Mouse (Mus musculus) liver, embryonic 15.5 days (tissue): Measurements from ENCODE around the gene Gm10840. TPM values are rescaled to one million over a fixed set of nuclear protein-coding genes. Genes with fewer than 3 reads are reported as not detected.
"Not testable (repeated sequence)": the region's sequence is repeated elsewhere in the genome, so short reads cannot be mapped to it uniquely, and the experiment has no call there.

Experiments
- ATAC-seq: fragments of 200-750 bp; cut with Nextera tagmentation; 2 replicates; pipeline ENCODE4 v1.8.0; 2017; ENCODE audit warnings: moderate number of reproducible peaks, mild to moderate bottlenecking, moderate library complexity; ENCODE audit not compliant: insufficient read depth
- H3K27ac ChIP-seq: fragments of 300-500 bp; sonication (generic); replicated peaks from 2 replicates; pipeline ENCODE4 v1.5.1; 2015; ENCODE audit warnings: mild to moderate bottlenecking, inconsistent platforms
- H3K27me3 ChIP-seq: fragments of 300-500 bp; sonication (generic); 2 replicates; pipeline ENCODE4 v1.6.1; 2015; ENCODE audit warnings: mild to moderate bottlenecking, inconsistent platforms
- H3K36me3 ChIP-seq: fragments of 300-500 bp; sonication (generic); replicated peaks from 2 replicates; pipeline ENCODE4 v1.6.1; 2015; ENCODE audit warnings: moderate library complexity, mild to moderate bottlenecking, inconsistent platforms
- H3K4me1 ChIP-seq: fragments of 300-500 bp; sonication (generic); replicated peaks from 2 replicates; pipeline ENCODE4 v1.6.1; 2015; ENCODE audit warnings: inconsistent platforms
- H3K4me2 ChIP-seq: fragments of 300-500 bp; sonication (generic); 2 replicates; pipeline ENCODE4 v1.6.1; 2015; ENCODE audit warnings: moderate library complexity, mild to moderate bottlenecking, inconsistent platforms
- H3K4me3 ChIP-seq: fragments of 300-500 bp; sonication (generic); replicated peaks from 2 replicates; pipeline ENCODE4 v1.5.1; 2015; ENCODE audit warnings: mild to moderate bottlenecking, inconsistent platforms
- H3K9ac ChIP-seq: fragments of 300-500 bp; sonication (generic); 2 replicates; pipeline ENCODE4 v1.6.1; 2015; ENCODE audit warnings: moderate library complexity, mild to moderate bottlenecking, inconsistent platforms
- H3K9me3 ChIP-seq: fragments of 300-500 bp; sonication (generic); replicated peaks from 2 replicates; pipeline ENCODE4 v1.6.1; 2016; ENCODE audit warnings: inconsistent platforms
- WGBS: fragments of 180-500 bp; shearing (Covaris S2); methylation state at CpG from one replicate; pipeline ENCODE4 v1.1.7; 2015; ENCODE audit warnings: mixed read lengths; ENCODE audit not compliant: insufficient replicate concordance; 5-methylcytosine and 5-hydroxymethylcytosine counted together
- polyA plus RNA-seq: library from polyadenylated mRNA; unstranded; fragments of >200 nt; fragmentation: Nextera tagmentation; extraction: Ambion mirVana; gene quantifications from 2 replicates; pipeline ENCODE4 v1.2.1, GENCODE M21; 2015

Gm10840 gene
- polyA plus RNA-seq, 1 experiment from 2014 or later = not detected

DNA sequence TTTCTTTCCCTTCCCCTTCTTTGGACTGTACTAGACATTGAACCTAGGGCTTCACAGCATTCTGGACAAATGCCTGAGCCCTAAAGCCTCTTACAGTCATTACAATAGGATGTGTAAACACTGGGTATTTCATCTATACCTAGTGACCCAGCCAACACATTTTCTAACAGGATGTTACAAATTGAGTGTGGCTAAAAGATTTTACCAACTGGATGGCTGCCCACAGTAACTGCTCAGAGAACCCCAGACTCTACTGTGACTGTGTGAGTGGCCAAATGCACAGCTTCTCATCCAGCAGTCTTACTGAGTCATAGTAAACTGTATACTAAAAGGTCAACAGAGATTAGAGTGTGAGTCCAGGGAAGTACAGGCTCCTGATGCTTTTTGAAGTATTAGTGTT lies 34.7 kb downstream of the Gm10840 start:
- H3K9me3 ChIP-seq = no peaks in the 10 kb centered on the region
- H3K27me3 ChIP-seq = no peaks in the 10 kb centered on the region
- H3K36me3 ChIP-seq = peaks cover 34% of the 10 kb centered on the region
- no peak overlapping the region for H3K9ac ChIP-seq
- no peak overlapping the region for H3K4me2 ChIP-seq
- H3K4me1 ChIP-seq = peaks cover 49% of the 10 kb centered on the region
- no peak overlapping the region for H3K4me3 ChIP-seq
- ATAC-seq = no peak
- H3K27ac ChIP-seq = no peak overlapping the region

DNA sequence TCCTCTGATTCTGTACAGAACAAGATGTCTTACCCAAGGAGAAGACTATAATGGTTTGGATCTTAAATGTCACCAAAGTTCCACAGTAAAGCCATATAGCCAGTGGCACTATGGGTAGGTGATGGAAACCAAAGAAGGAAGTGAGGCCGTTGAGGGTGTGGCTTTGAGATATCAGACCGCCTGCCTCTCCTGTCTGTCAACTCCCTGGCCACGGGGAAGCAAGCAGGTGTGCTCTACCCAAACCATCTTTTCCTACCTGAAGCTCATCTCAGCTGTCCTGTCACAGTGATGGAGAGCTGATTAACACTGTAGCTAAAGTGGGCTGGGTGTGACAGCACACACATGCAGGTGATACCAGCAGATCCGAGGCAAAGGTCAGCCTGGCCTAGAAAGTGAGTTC lies 37.6 kb downstream of the Gm10840 start:
- Histone ChIP-seq H3K27me3 (no peaks in the 10 kb centered on the region), H3K9me3 (no peaks in the 10 kb centered on the region), H3K4me1 (peaks cover 45% of the 10 kb centered on the region), H3K9ac (no peak overlapping the region), H3K36me3 (peaks cover 61% of the 10 kb centered on the region), H3K4me3 (no peak overlapping the region), H3K27ac (0 out of 2 replicates have a peak overlapping the region, but pooled peaks have one; percentile 3), H3K4me2 (no peak overlapping the region)
- no peak for ATAC-seq
- WGBS = 29% methylated on average over 4 of the region's 4 CpGs

DNA sequence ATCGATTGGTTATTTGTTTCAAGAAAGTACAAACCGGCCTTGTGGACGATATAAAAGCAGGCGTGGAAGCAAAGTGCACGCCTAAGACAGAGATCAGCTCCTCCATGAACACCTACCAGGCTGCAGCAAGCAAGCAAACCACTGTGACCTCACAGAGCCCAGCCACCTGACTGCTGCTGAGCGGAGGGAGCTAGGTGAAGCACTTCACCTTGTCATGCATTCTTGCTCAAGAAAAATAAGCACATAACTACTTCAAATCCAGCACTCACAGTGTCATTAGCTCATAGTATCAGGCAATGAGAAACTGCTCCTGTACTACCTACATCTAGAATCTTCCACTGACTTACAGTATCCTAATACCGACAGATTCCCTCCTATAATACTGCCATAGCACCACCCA lies 39.3 kb downstream of the Gm10840 start:
- Histone ChIP-seq H3K4me1 (peaks cover 31% of the 10 kb centered on the region), H3K36me3 (peaks cover 76% of the 10 kb centered on the region)
- H3K9ac ChIP-seq, H3K9me3 ChIP-seq, H3K4me3 ChIP-seq, H3K27ac ChIP-seq, ATAC-seq, H3K4me2 ChIP-seq, H3K27me3 ChIP-seq: not testable (repeated sequence)
- 80% methylated on average over 7 of the region's 7 CpGs for WGBS

DNA sequence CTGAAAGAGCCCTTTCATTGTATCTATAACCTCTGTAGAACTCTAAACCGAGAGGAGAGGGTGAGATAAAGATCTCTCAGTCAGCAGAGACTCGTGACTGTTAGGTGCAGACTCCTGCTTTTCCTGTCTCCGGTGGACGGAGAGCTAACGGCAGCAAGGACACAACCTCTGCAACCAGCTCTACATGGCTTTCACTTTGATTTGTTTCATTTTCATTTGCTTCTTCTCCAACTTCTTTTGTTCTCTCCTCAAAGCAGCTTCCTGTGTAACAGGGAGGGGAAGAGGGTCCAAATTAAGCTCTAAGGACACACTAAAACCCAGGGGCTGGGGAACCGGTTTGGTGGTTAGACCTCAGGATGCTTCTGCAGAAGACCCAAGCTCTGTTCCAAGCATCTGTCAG lies 40.1 kb downstream of the Gm10840 start:
- ATAC-seq = no peak
- no peak overlapping the region for H3K4me3 ChIP-seq
- peaks cover 83% of the 10 kb centered on the region for H3K36me3 ChIP-seq
- H3K4me2 ChIP-seq = no peak overlapping the region
- 47% methylated on average over 6 of the region's 6 CpGs for WGBS
- H3K27me3 ChIP-seq = no peaks in the 10 kb centered on the region
- peaks cover 27% of the 10 kb centered on the region for H3K4me1 ChIP-seq
- H3K27ac ChIP-seq = no peak overlapping the region; the same call in 1 of the 2 replicates
- H3K9ac ChIP-seq = no peak overlapping the region
- no peaks in the 10 kb centered on the region for H3K9me3 ChIP-seq

DNA sequence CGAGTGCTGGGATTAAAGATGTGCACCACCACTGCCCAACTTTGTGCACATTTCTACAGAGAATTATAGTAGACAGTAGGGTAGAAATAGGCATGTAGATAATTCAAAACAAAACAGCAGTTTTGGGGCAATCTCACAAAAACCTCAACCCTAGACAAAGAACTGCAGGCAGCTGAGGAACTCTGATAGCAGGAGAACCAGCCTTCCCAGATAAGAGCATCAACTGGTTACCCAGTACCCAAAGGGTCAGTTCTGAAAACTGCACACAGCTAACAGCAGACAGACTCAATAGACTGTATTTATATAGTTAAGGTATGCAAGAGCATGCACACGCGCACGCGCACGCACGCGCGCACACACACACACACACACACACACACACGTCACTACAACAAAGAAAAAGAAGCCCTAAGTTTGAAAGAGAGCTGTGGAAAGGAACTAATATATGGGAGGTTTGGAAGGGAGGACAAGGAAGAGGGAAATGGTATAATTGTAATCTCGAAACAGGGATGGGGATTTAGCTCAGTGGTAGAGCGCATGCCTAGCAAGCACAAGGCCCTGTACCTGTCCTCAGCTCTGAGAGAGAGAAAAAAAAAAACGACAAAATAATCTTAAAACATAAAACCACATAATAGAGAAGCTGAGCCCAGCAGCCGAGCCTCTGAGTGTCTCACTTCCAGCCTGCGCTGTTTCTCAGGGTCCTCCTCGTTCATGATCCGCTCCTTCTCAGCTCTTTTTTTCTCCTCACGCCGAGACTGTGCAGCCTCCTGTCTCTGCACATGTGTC lies 40.9 kb downstream of the Gm10840 start:
- ATAC-seq = peak; percentile 43
- 61% methylated on average over 19 of the region's 19 CpGs for WGBS
- Histone ChIP-seq H3K4me1 (peaks cover 27% of the 10 kb centered on the region), H3K9me3 (no peaks in the 10 kb centered on the region), H3K4me2 (no peak overlapping the region), H3K27ac (no peak overlapping the region), H3K4me3 (no peak overlapping the region), H3K36me3 (peaks cover 88% of the 10 kb centered on the region), H3K27me3 (no peaks in the 10 kb centered on the region), H3K9ac (no peak overlapping the region)

DNA sequence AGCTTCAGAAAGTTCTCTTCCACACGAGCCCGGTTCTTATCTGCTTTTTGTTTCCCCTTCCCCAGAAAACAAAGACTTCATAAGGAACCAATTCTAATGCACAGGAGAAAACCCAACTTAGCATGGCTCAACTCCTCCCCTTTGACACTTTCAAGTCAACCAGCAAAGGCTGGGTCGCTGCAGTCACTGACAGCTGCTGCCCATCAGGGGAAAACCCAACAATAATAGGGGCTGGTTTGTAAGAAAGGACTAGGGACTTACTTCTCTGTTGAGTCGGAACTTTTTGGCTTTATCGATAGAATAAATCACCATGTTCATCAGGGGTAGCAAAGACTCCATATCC lies 41.4 kb downstream of the Gm10840 start, which contains the start of gene Strada:
Strada (minus strand) TSS at position 46 of the 343 bp plus-strand sequence.
- Histone ChIP-seq H3K9me3 (no peaks in the 10 kb centered on the region), H3K4me3 (no peak within 1 kb of the TSS), H3K36me3 (peaks cover 88% of the 10 kb centered on the region), H3K4me2 (no peak within 1 kb of the TSS), H3K9ac (no peak within 1 kb of the TSS), H3K27me3 (no peaks in the 10 kb centered on the region), H3K27ac (peak within 1 kb of the TSS; percentile 8; the same call in 1 of the 2 replicates), H3K4me1 (peaks cover 27% of the 10 kb centered on the region)
- ATAC-seq = no peak
- WGBS = 47% methylated on average over 5 of the region's 5 CpGs

Other genes with a start within 250 kb of the Gm10840 start
- 1.5 and 1.6 TPM in 2 replicates for gene Cyb561, start 207.5 kb upstream of the Gm10840 start, polyA plus RNA-seq
- 0.05 and 0.10 TPM in 2 replicates for gene Ace, start 192.9 kb upstream of the Gm10840 start, polyA plus RNA-seq
- gene Ace3, start 166.2 kb upstream of the Gm10840 start, polyA plus RNA-seq = not detected in 2 replicates
- gene Kcnh6, start 152.7 kb upstream of the Gm10840 start, polyA plus RNA-seq = 0.05 and 0.07 TPM in 2 replicates
- 26.6 and 29.6 TPM in 2 replicates for gene Dcaf7, start 124.0 kb upstream of the Gm10840 start, polyA plus RNA-seq
- 6.1 and 6.4 TPM in 2 replicates for gene Taco1, start 94.8 kb upstream of the Gm10840 start, polyA plus RNA-seq
- 5.2 and 6.0 TPM in 2 replicates for gene Map3k3, start 76.2 kb upstream of the Gm10840 start, polyA plus RNA-seq
- 82.2 and 82.7 TPM in 2 replicates for gene Limd2, start within 50 bp of the Gm10840 start, polyA plus RNA-seq
- gene Strada, start 41.3 kb downstream of the Gm10840 start, polyA plus RNA-seq = 7.8 and 7.9 TPM in 2 replicates
- 36.4 and 37.3 TPM in 2 replicates for gene Ccdc47, start 55.5 kb downstream of the Gm10840 start, polyA plus RNA-seq
- 21.3 and 22.4 TPM in 2 replicates for gene Ddx42, start 56.1 kb downstream of the Gm10840 start, polyA plus RNA-seq
- gene Ftsj3, start 95.2 kb downstream of the Gm10840 start, polyA plus RNA-seq = 30.2 and 30.4 TPM in 2 replicates
- gene Psmc5, start 95.3 kb downstream of the Gm10840 start, polyA plus RNA-seq = 128 and 131 TPM in 2 replicates
- 26.7 and 26.8 TPM in 2 replicates for gene Smarcd2, start 112.1 kb downstream of the Gm10840 start, polyA plus RNA-seq
- gene Tcam1, start 115.8 kb downstream of the Gm10840 start, polyA plus RNA-seq = 0.09 and 0.12 TPM in 2 replicates
- not detected in 2 replicates for gene Gh, start 141.0 kb downstream of the Gm10840 start, polyA plus RNA-seq
- 7.7 and 9.9 TPM in 2 replicates for gene Cd79b, start 153.9 kb downstream of the Gm10840 start, polyA plus RNA-seq
- gene Scn4a, start 192.4 kb downstream of the Gm10840 start, polyA plus RNA-seq = 0.03 and 0.24 TPM in 2 replicates
- not detected in 2 replicates for gene Prr29, start 204.6 kb downstream of the Gm10840 start, polyA plus RNA-seq
- gene Icam2, start 227.2 kb downstream of the Gm10840 start, polyA plus RNA-seq = 13.4 and 16.4 TPM in 2 replicates